Mouse (Mus musculus): Measurements from ENCODE around the gene E130208F15Rik. TPM values are rescaled to one million over a fixed set of nuclear protein-coding genes. Genes with fewer than 3 reads are reported as not detected.

E130208F15Rik gene
- polyA plus RNA-seq (2015; fragmentation: Nextera tagmentation; extraction: Ambion mirVana): 1.6 TPM in 1 of 2 replicates, not detected in the other

GRCm38 (mm10) chr7:30321539-30322284 is at the start of gene E130208F15Rik:
E130208F15Rik (plus strand) TSS chr7:30321740.

GRCm38 (mm10) chr7:30279951-30280669 is 41.4 kb upstream of the E130208F15Rik start, which contains the start of the genes Thap8 and Wdr62:
Thap8 (plus strand) TSS chr7:30280094.
Wdr62 (minus strand) TSS chr7:30280419.

GRCm38 (mm10) chr7:30291215-30292131 is 30.1 kb upstream of the E130208F15Rik start, which contains the start of gene Clip3:
Clip3 (plus strand) TSS chr7:30291728.

GRCm38 (mm10) chr7:30308076-30309005 is 13.2 kb upstream of the E130208F15Rik start, which contains the start of gene Alkbh6:
Alkbh6 (plus strand) TSS chr7:30308717.

GRCm38 (mm10) chr7:30314721-30315155 is 6.8 kb upstream of the E130208F15Rik start, which contains the start of gene Syne4:
Syne4 (plus strand) TSS chr7:30314807.

GRCm38 (mm10) chr7:30323795-30324194 is 2.3 kb downstream of the E130208F15Rik start, which contains the start of gene Sdhaf1:
Sdhaf1 (minus strand) TSS chr7:30323895.

GRCm38 (mm10) chr7:30362652-30363343 is 41.3 kb downstream of the E130208F15Rik start, which contains the start of gene Lrfn3:
Lrfn3 (minus strand) TSS chr7:30362772.

Other genes starting within 250 kb of the E130208F15Rik start
- 4.1 and 5.1 TPM in 2 replicates for gene Zfp82, start 248.8 kb upstream of the E130208F15Rik start, polyA plus RNA-seq (2015; fragmentation: Nextera tagmentation; extraction: Ambion mirVana)
- 0.23 TPM in 1 of 2 replicates, not detected in the other for gene Gm26920, start 231.3 kb upstream of the E130208F15Rik start, polyA plus RNA-seq (2015; fragmentation: Nextera tagmentation; extraction: Ambion mirVana)
- 5.4 TPM in 2 replicates for gene Zfp566, start 231.2 kb upstream of the E130208F15Rik start, polyA plus RNA-seq (2015; fragmentation: Nextera tagmentation; extraction: Ambion mirVana)
- 51.2 and 53.2 TPM in 2 replicates for gene Zfp260, start 227.0 kb upstream of the E130208F15Rik start, polyA plus RNA-seq (2015; fragmentation: Nextera tagmentation; extraction: Ambion mirVana)
- gene Zfp382, start 199.8 kb upstream of the E130208F15Rik start, polyA plus RNA-seq (2015; fragmentation: Nextera tagmentation; extraction: Ambion mirVana): 3.3 and 3.8 TPM in 2 replicates
- gene Zfp146, start 152.0 kb upstream of the E130208F15Rik start, polyA plus RNA-seq (2015; fragmentation: Nextera tagmentation; extraction: Ambion mirVana): 5.1 and 6.2 TPM in 2 replicates
- gene Cox7a1, start 137.6 kb upstream of the E130208F15Rik start, polyA plus RNA-seq (2015; fragmentation: Nextera tagmentation; extraction: Ambion mirVana): 300 and 438 TPM in 2 replicates
- 81.5 and 93.6 TPM in 2 replicates for gene Capns1, start 122.9 kb upstream of the E130208F15Rik start, polyA plus RNA-seq (2015; fragmentation: Nextera tagmentation; extraction: Ambion mirVana)
- 125 and 135 TPM in 2 replicates for gene Polr2i, start 89.8 kb upstream of the E130208F15Rik start, polyA plus RNA-seq (2015; fragmentation: Nextera tagmentation; extraction: Ambion mirVana)
- 84.9 and 101 TPM in 2 replicates for gene Tbcb, start 89.5 kb upstream of the E130208F15Rik start, polyA plus RNA-seq (2015; fragmentation: Nextera tagmentation; extraction: Ambion mirVana)
- 1.5 and 1.8 TPM in 2 replicates for gene Ovol3, start 86.0 kb upstream of the E130208F15Rik start, polyA plus RNA-seq (2015; fragmentation: Nextera tagmentation; extraction: Ambion mirVana)
- 0.44 and 0.58 TPM in 2 replicates for gene Thap8, start 41.6 kb upstream of the E130208F15Rik start, polyA plus RNA-seq (2015; fragmentation: Nextera tagmentation; extraction: Ambion mirVana)
- 2.5 and 3.6 TPM in 2 replicates for gene Wdr62, start 41.3 kb upstream of the E130208F15Rik start, polyA plus RNA-seq (2015; fragmentation: Nextera tagmentation; extraction: Ambion mirVana)
- gene Clip3, start 30.0 kb upstream of the E130208F15Rik start, polyA plus RNA-seq (2015; fragmentation: Nextera tagmentation; extraction: Ambion mirVana): 10.4 and 11.7 TPM in 2 replicates
- gene Alkbh6, start 13.0 kb upstream of the E130208F15Rik start, polyA plus RNA-seq (2015; fragmentation: Nextera tagmentation; extraction: Ambion mirVana): 47.9 and 48.6 TPM in 2 replicates
- gene Syne4, start 6.9 kb upstream of the E130208F15Rik start, polyA plus RNA-seq (2015; fragmentation: Nextera tagmentation; extraction: Ambion mirVana): 4.4 and 5.0 TPM in 2 replicates
- 19.2 and 19.3 TPM in 2 replicates for gene Sdhaf1, start 2.2 kb downstream of the E130208F15Rik start, polyA plus RNA-seq (2015; fragmentation: Nextera tagmentation; extraction: Ambion mirVana)
- gene Lrfn3, start 41.0 kb downstream of the E130208F15Rik start, polyA plus RNA-seq (2015; fragmentation: Nextera tagmentation; extraction: Ambion mirVana): 1.1 TPM in 2 replicates
- 68.8 and 91.3 TPM in 2 replicates for gene Tyrobp, start 92.0 kb downstream of the E130208F15Rik start, polyA plus RNA-seq (2015; fragmentation: Nextera tagmentation; extraction: Ambion mirVana)
- gene Hcst, start 98.1 kb downstream of the E130208F15Rik start, polyA plus RNA-seq (2015; fragmentation: Nextera tagmentation; extraction: Ambion mirVana): 2.9 and 3.6 TPM in 2 replicates
- gene Nfkbid, start 100.0 kb downstream of the E130208F15Rik start, polyA plus RNA-seq (2015; fragmentation: Nextera tagmentation; extraction: Ambion mirVana): 0.27 and 0.44 TPM in 2 replicates
- gene Aplp1, start 123.8 kb downstream of the E130208F15Rik start, polyA plus RNA-seq (2015; fragmentation: Nextera tagmentation; extraction: Ambion mirVana): 2.2 and 2.6 TPM in 2 replicates
- gene Kirrel2, start 135.9 kb downstream of the E130208F15Rik start, polyA plus RNA-seq (2015; fragmentation: Nextera tagmentation; extraction: Ambion mirVana): 0.09 and 0.23 TPM in 2 replicates
- 0.10 TPM in 1 of 2 replicates, not detected in the other for gene Nphs1, start 136.6 kb downstream of the E130208F15Rik start, polyA plus RNA-seq (2015; fragmentation: Nextera tagmentation; extraction: Ambion mirVana)
- 0.07 TPM in 1 of 2 replicates, not detected in the other for gene Prodh2, start 171.9 kb downstream of the E130208F15Rik start, polyA plus RNA-seq (2015; fragmentation: Nextera tagmentation; extraction: Ambion mirVana)
- 1.6 and 1.7 TPM in 2 replicates for gene Arhgap33, start 213.3 kb downstream of the E130208F15Rik start, polyA plus RNA-seq (2015; fragmentation: Nextera tagmentation; extraction: Ambion mirVana)
- gene Hspb6, start 230.4 kb downstream of the E130208F15Rik start, polyA plus RNA-seq (2015; fragmentation: Nextera tagmentation; extraction: Ambion mirVana): 249 and 337 TPM in 2 replicates
- 3.3 TPM in 2 replicates for gene Proser3, start 230.6 kb downstream of the E130208F15Rik start, polyA plus RNA-seq (2015; fragmentation: Nextera tagmentation; extraction: Ambion mirVana)
- gene Lin37, start 238.1 kb downstream of the E130208F15Rik start, polyA plus RNA-seq (2015; fragmentation: Nextera tagmentation; extraction: Ambion mirVana): 27.5 and 27.9 TPM in 2 replicates
- 84.5 and 85.4 TPM in 2 replicates for gene U2af1l4, start 241.6 kb downstream of the E130208F15Rik start, polyA plus RNA-seq (2015; fragmentation: Nextera tagmentation; extraction: Ambion mirVana)
- 3.2 and 3.3 TPM in 2 replicates for gene Gm49396, start 241.6 kb downstream of the E130208F15Rik start, polyA plus RNA-seq (2015; fragmentation: Nextera tagmentation; extraction: Ambion mirVana)
- gene Psenen, start 241.9 kb downstream of the E130208F15Rik start, polyA plus RNA-seq (2015; fragmentation: Nextera tagmentation; extraction: Ambion mirVana): 120 and 135 TPM in 2 replicates
- gene Igflr1, start 243.7 kb downstream of the E130208F15Rik start, polyA plus RNA-seq (2015; fragmentation: Nextera tagmentation; extraction: Ambion mirVana): 0.66 and 1.7 TPM in 2 replicates

Measured in skeletal muscle tissue, postnatal 0 days (tissue).